Mouse (Mus musculus) Patski (cell line): ENCODE results near the gene Senp2. TPM values are rescaled to one million over a fixed set of nuclear protein-coding genes. Genes with fewer than 3 reads are reported as not detected.

Experiments
- ATAC-seq: fragments of 100-300 bp; one replicate; pipeline ENCODE4 v1.8.0; 2021
- CTCF ChIA-PET: fragments of 350-600 bp; sonication (Branson Sonifier 250); formaldehyde crosslinking; loops from one replicate; lab custom pipeline; 2022; ENCODE audit warnings: inconsistent platforms; lab: Charles Lee
- POLR2A ChIA-PET: fragments of 350-600 bp; sonication (Branson Sonifier 250); formaldehyde crosslinking; loops from one replicate; lab custom pipeline; 2022; ENCODE audit warnings: antibody characterized with exemption, inconsistent platforms; lab: Charles Lee
- DNase-seq: peaks from one replicate; pipeline ENCODE4 v3.0.0-alpha.2; 2011; ENCODE audit warnings: low read depth, low spot score
- H3K27me3 ChIP-seq: fragments of 371-371 bp; one replicate; pipeline ENCODE4 v1.5.1; 2021
- CTCF ChIP-seq: fragments of 100-300 bp; IDR thresholded peaks from one replicate; pipeline ENCODE4 v1.5.1; 2021
- in situ Hi-C: fragments of 300-500 bp; cut with MboI; formaldehyde crosslinking; loops from 3 replicates; pipeline ENCODE4 v1.11.1; 2018; ENCODE audit warnings: low pct_unique_long_range_greater_than_20kb, mixed read lengths
- polyA plus RNA-seq: library from polyadenylated mRNA; unstranded; gene quantifications from one replicate; pipeline ENCODE4 v1.2.3, GENCODE M21; 2021

Gene Senp2
- polyA plus RNA-seq, 1 experiment from 2014 or later = 35.3 TPM

- no peak for TF ChIP-seq CTCF
- in situ Hi-C loops = loop anchor here (25.0 kb wide), 1 partner anchor 452 kb away; no protein-coding TSS in a partner anchor
- H3K27me3 ChIP-seq = no peaks in the 10 kb centered on the region
- ATAC-seq = no peak
- no peak for DNase-seq
- ChIA-PET POLR2A (no interaction called here), CTCF (no interaction called here)
These were observed 76.1 kb downstream of the Senp2 start for GRCm38 (mm10) chr16:22085411-22085810.

GRCm38 (mm10) chr16:22091255-22091783 lies 82.0 kb downstream of the Senp2 start:
- TF ChIP-seq CTCF = no peak
- DNase-seq (no peak), ATAC-seq (no peak)
- ChIA-PET CTCF (interaction anchor here (1.0 kb wide), 1 partner anchor 17 kb away, joined by 5 read pairs; no protein-coding TSS in a partner anchor), POLR2A (no interaction called here)
- H3K27me3 ChIP-seq = no peaks in the 10 kb centered on the region
- in situ Hi-C loops = loop anchor here (25.0 kb wide), 1 partner anchor 446 kb away; no protein-coding TSS in a partner anchor

GRCm38 (mm10) chr16:22095751-22096150 lies 86.5 kb downstream of the Senp2 start:
- ATAC-seq (no peak), DNase-seq (no peak)
- no peak for TF ChIP-seq CTCF
- ChIA-PET POLR2A (interaction anchor here (0.5 kb wide), 1 partner anchor 36 kb away, joined by 7 read pairs; no protein-coding TSS in a partner anchor), CTCF (no interaction called here)
- in situ Hi-C loops = loop anchor here (25.0 kb wide), 1 partner anchor 442 kb away; no protein-coding TSS in a partner anchor
- H3K27me3 ChIP-seq = no peaks in the 10 kb centered on the region

- no peak for ATAC-seq
- POLR2A ChIA-PET = no interaction called here
- no peak for TF ChIP-seq CTCF
These were observed 88.4 kb downstream of the Senp2 start for GRCm38 (mm10) chr16:22097659-22098058.

More at GRCm38 (mm10) chr16:22097659-22098058, 88.4 kb downstream of the Senp2 start:
- H3K27me3 ChIP-seq = no peaks in the 10 kb centered on the region
- DNase-seq = no peak
- in situ Hi-C loops = loop anchor here (25.0 kb wide), 1 partner anchor 440 kb away; no protein-coding TSS in a partner anchor
- CTCF ChIA-PET = interaction anchor here (0.7 kb wide), 1 partner anchor 143 kb away, joined by 3 read pairs; no protein-coding TSS in a partner anchor

Other genes starting within 250 kb of the Senp2 start
- gene Ehhadh, start 221.7 kb upstream of the Senp2 start, polyA plus RNA-seq = 0.08 TPM
- gene Map3k13, start 215.1 kb upstream of the Senp2 start, polyA plus RNA-seq = 0.83 TPM
- gene Tmem41a, start 61.9 kb upstream of the Senp2 start, polyA plus RNA-seq = 11.2 TPM
- 0.30 TPM for gene Liph, start 13.8 kb upstream of the Senp2 start, polyA plus RNA-seq
- 30.7 TPM for gene Igf2bp2, start 153.8 kb downstream of the Senp2 start, polyA plus RNA-seq